Mouse (Mus musculus) olfactory bulb, adult 2 months (tissue): ENCODE data around the gene Kyat1. TPM values are rescaled to one million over a fixed set of nuclear protein-coding genes. Genes with fewer than 3 reads are reported as not detected.
A peak's percentile ranks its signal among the peaks of the same experiment; 100 is the strongest.

Experiments used
- H3K27ac ChIP-seq: fragments of 200-500 bp; 2 replicates; pipeline ENCODE4 v1.5.1; 2012; ENCODE audit warnings: low read depth, low read length; ENCODE audit not compliant: insufficient read depth
- H3K4me1 ChIP-seq: fragments of 200-500 bp; 2 replicates; pipeline ENCODE4 v1.6.1; 2012; ENCODE audit warnings: low read length; ENCODE audit not compliant: control insufficient read depth, insufficient read depth
- H3K4me3 ChIP-seq: fragments of 200-500 bp; 2 replicates; pipeline ENCODE4 v1.5.1; 2012; ENCODE audit warnings: mild to moderate bottlenecking, low read depth, low read length, moderate library complexity; ENCODE audit not compliant: insufficient read depth
- CTCF ChIP-seq: fragments of 200-500 bp; IDR thresholded peaks from 2 replicates; pipeline ENCODE4 v1.5.1; 2012; ENCODE audit warnings: low read depth, mild to moderate bottlenecking, low read length, moderate library complexity; ENCODE audit not compliant: insufficient read depth
- POLR2A ChIP-seq: fragments of 200-500 bp; IDR thresholded peaks from 2 replicates; pipeline ENCODE4 v1.6.1; 2012; ENCODE audit warnings: mild to moderate bottlenecking, low read depth, low read length, moderate library complexity; ENCODE audit not compliant: insufficient read depth
- WGBS: fragments of 180-500 bp; shearing (Covaris S2); methylation state at CpG from one replicate; pipeline ENCODE4 v1.1.7; 2018; 5-methylcytosine and 5-hydroxymethylcytosine counted together
- polyA plus RNA-seq: library from polyadenylated mRNA; stranded (reverse); fragments of >200 nt; gene quantifications from 2 replicates; pipeline ENCODE4 v1.2.4, GENCODE M21; 2012; ENCODE audit warnings: low replicate concordance; ENCODE audit not compliant: missing spikeins, insufficient read depth, insufficient read length

Gene Kyat1
- polyA plus RNA-seq, 1 experiment: not detected

DNA sequence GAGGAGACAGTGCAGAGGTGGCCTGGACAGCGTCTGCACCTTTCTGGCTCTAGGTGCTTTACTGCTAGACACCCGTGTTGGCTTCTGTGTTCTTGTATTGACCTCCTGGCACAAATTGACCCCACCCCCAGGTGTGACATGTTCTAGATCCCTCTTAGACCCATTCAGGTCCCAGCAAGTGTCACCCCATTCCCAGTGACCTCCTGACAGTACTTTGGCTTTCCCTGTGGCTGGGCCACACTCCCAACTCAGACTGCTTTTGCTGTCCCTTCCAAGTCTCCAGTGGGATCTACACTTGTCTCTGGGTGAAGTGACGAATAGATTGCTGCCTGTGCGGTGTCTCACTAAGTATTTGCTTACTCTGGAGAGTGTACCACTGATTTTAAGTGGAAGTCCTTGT is 1.8 kb upstream of the Kyat1 start:
- WGBS: 82% methylated on average over 4 of the region's 4 CpGs
- TF ChIP-seq CTCF (no peak), POLR2A (no peak)
- H3K4me1 ChIP-seq: peaks cover 12% of the 10 kb centered on the region
- H3K4me3 ChIP-seq: no peak overlapping the region
- H3K27ac ChIP-seq: no peak overlapping the region

DNA sequence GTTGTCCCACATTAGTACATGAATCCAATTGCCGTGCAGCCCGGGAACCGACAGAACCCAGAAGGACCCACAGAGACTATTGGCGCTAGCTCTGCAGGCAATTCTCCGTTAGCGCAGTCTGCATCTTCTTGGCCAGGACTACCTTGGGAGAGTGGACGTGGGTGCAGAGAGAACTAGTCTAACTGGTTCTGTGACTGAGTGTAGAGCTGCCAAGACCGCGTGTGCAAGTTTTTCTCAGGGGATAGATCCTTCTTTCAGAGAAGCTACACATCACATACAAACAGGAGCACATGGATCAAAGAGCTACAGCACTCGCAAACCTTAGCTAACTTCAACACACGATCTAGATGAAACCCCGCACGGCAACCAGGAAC is 405 bp downstream of the Kyat1 start:
- Histone ChIP-seq H3K27ac (peak overlapping the region; percentile 52), H3K4me1 (peaks cover 12% of the 10 kb centered on the region), H3K4me3 (peak overlapping the region; percentile 82)
- under 1% methylated on average over 13 of the region's 13 CpGs for WGBS
- TF ChIP-seq CTCF (no peak), POLR2A (no peak)

DNA sequence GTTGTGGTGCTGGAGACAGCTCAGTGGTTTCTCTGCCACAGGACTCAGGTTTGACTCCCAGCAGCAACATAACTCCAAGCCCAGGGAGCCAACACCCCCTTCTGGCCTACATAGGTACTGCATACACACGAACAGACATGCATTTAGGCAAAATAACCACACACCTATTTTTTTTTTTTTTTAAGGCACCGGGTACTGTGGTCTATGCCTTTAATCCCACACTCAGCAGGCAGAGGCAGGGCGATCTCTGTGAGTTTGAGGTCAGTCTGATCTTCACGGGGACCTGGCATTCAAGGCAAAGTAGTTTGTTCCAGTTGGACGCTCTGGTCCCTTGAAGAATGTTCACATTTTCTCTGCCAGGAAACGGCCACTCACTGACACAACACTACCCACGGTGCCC is 2.2 kb downstream of the Kyat1 start:
- 72% methylated on average over 7 of the region's 7 CpGs for WGBS

DNA sequence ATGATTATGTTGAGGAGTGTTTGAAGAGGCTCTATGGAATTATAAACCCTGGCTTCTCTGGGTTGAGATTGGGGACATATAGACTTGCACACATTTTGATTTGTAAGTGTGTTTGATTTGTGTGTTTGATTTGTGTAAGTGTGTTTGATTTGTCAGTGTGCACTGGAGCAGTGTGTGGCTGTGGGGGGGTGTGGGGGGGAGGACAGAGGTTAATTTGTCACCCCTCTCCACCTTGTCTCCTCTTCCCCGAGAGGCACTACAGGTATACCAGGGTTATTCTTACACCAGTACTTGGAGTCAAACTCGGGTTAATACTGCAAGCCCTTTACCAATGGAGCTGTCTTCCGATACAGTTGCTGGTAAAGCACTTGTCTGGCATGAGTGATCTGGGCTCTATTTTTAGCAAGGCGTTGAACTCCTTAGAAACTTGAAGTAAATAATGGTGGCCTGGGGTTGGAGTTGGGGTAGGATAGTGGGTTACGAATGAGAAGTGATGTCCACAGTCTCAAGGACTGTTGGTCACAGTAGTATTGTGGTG is 5.2 kb downstream of the Kyat1 start:
- no peak overlapping the region for H3K27ac ChIP-seq
- TF ChIP-seq CTCF (no peak), POLR2A (no peak)
- peaks cover 6% of the 10 kb centered on the region; the same call in 1 of the 2 replicates for H3K4me1 ChIP-seq
- no peak overlapping the region for H3K4me3 ChIP-seq
- 82% methylated on average over 5 of the region's 5 CpGs for WGBS

More for the DNA sequence above, 2.2 kb downstream of the Kyat1 start:
- H3K4me1 ChIP-seq: peaks cover 12% of the 10 kb centered on the region
- no peak for TF ChIP-seq POLR2A
- no peak overlapping the region for H3K27ac ChIP-seq
- no peak overlapping the region for H3K4me3 ChIP-seq

DNA sequence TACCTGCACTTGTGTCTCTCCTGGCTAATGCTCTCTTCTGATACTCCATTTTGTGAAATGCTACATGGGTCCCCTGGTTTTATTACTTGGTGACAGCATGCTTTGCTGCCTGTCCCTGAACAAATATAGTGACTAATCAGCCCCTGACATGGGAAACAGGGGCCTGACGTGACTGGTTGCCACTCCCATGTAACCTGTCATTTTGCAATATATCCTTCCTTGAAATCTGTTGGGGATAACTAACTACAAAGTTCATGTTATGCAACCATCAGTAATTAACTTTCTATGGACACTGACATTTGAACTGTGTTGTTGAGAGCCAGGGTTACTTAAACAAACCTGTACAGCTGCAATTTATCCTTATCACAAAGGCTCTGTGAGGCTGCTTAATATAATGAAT is 5.7 kb downstream of the Kyat1 start:
- 77% methylated on average over 1 of the region's 1 CpGs for WGBS
- Histone ChIP-seq H3K4me3 (no peak overlapping the region), H3K27ac (no peak overlapping the region), H3K4me1 (peaks cover 6% of the 10 kb centered on the region; the same call in 1 of the 2 replicates)
- TF ChIP-seq CTCF: no peak
- no peak for TF ChIP-seq POLR2A

DNA sequence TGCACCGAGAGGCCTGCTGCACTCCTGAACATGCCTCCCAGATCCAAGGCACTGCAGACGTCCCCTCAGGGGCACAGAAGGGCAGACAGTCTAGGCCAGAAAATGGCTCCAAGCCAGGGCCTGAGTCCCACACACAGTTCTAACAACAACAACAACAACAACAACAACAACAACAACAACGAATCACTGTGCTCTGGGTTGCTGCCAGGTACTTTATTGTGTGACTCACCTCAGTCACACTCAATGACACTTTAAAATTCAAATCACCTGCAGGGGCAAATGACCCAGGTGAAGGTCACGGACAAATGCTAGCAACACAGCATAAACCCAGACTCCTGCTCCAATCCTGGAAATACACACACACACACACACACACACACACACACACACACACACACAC is 7.6 kb downstream of the Kyat1 start:
- TF ChIP-seq POLR2A: no peak
- TF ChIP-seq CTCF: no peak
- peaks cover 2% of the 10 kb centered on the region; the same call in 1 of the 2 replicates for H3K4me1 ChIP-seq
- no peak overlapping the region for H3K4me3 ChIP-seq
- no peak overlapping the region for H3K27ac ChIP-seq
- 73% methylated on average over 4 of the region's 4 CpGs for WGBS

DNA sequence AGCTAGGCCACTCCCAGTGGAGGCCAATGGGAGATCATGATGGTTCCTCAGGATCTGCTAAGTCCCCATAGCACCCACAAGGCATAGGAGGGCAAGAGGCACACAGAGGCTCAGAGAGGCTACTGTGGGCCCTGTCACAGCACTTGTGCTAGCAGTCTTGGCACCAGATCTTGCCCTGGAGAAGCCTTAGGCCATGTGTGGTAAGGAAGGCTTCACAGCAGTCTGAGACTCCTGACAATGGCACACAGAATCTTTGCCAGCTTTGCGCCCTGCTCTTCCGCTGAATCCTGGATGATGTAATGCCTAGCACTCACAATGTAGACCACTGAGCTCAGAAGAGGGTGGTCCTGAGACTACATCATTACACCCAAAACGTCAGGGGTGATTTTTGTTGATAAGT is 11.0 kb downstream of the Kyat1 start:
- H3K4me3 ChIP-seq: no peak overlapping the region

DNA sequence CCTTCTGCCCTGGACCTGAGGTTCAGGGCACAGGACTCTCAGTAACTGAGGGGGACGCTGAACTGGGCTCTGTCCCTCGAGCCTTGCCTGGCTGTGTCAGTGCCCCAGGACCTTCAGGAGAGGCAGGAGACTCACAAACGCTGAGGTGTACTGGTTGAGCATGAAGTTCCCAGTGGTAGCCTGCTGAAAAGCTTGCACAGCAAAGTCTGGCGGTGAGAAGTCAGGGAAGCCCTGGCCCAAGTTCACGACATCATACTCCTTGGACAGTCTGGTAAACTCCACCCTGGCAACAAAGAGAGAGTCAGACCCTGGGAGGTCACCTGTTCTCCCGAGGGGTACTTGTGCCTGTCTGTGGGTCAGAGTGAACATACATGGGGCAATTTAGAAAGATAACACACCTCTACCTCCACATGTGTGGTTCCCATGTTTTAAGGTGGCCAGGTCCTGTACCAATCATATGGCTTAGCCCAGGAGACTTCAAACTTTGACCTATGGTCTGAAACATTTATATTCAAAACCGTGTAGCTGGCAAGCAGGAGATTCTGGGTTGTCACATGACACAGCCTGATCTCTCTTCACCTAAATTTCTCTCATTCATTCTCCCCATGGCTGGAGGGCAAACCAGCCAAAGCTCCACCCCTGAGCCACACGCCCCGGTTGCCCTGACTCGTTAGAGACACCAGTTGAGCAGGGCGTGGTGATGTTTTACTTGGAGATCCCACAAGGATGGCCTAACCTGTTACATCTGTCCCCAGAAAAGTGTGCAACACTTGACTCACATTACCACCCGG is 13.7 kb downstream of the Kyat1 start:
- Histone ChIP-seq H3K27ac (no peak overlapping the region), H3K4me3 (no peak overlapping the region), H3K4me1 (peaks cover 4% of the 10 kb centered on the region; the same call in 1 of the 2 replicates)
- 86% methylated on average over 12 of the region's 12 CpGs for WGBS
- TF ChIP-seq CTCF: no peak
- no peak for TF ChIP-seq POLR2A

More for the DNA sequence above, 11.0 kb downstream of the Kyat1 start:
- 51% methylated on average over 3 of the region's 3 CpGs for WGBS
- TF ChIP-seq POLR2A (no peak), CTCF (no peak)
- Histone ChIP-seq H3K27ac (no peak overlapping the region), H3K4me1 (peaks cover 6% of the 10 kb centered on the region; the same call in 1 of the 2 replicates)

DNA sequence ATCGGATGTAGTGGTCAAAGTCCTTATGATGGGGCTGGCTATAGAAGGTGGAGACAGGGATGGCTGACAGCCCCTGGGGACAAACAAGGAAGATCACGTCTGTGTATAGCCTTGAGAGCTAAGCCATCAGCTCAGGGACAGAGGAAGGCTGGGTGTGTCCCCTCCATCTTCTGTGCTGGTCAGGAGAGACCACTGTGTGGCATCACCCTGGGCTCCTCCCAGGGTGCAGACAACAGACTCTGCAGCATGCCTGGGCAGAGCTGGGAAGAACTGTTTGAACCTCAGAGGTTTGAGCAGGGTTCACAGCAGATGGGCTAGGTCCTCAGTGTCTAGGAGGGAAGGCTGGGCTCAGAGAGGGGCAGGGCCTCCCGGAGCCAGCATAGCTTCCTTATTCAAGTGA is 20.0 kb downstream of the Kyat1 start:
- peaks cover 4% of the 10 kb centered on the region; the same call in 1 of the 2 replicates for H3K4me1 ChIP-seq
- TF ChIP-seq CTCF (no peak), POLR2A (no peak)
- 83% methylated on average over 3 of the region's 3 CpGs for WGBS
- no peak overlapping the region for H3K27ac ChIP-seq
- H3K4me3 ChIP-seq: no peak overlapping the region

DNA sequence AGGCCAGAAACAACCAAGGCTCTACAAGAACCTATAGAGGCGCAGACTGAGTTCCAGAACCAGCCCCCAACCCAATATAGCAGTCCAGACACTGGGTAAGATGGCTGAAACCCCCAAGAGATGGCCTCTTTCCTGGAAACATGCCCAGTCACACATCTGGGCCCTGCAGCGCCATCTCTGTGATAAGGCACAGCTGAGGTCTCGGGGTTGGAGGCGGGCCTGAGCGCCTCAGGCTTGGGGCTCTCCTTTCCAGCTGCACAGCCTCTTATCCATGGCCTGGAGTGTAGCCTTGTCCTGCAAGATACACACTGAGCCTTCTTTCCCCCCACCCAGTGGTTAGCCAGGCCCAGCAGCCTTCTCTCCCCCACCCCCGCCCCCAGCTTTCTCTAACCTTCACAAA is 20.4 kb downstream of the Kyat1 start:
- WGBS: 87% methylated on average over 6 of the region's 6 CpGs
- TF ChIP-seq CTCF: no peak
- TF ChIP-seq POLR2A: no peak
- no peak overlapping the region for H3K27ac ChIP-seq
- H3K4me3 ChIP-seq: no peak overlapping the region
- H3K4me1 ChIP-seq: peaks cover 4% of the 10 kb centered on the region; the same call in 1 of the 2 replicates
